Mouse (Mus musculus) frontal cortex, adult (tissue): ENCODE results near the gene Frmd4a.

Source experiments
- ATAC-seq: cut with Nextera tagmentation; 2 replicates; pipeline ENCODE4 v1.9.2; 2017; ENCODE audit warnings: mild to moderate bottlenecking, moderate library complexity, mixed read lengths; ENCODE audit not compliant: low TSS enrichment

The Frmd4a gene

DNA sequence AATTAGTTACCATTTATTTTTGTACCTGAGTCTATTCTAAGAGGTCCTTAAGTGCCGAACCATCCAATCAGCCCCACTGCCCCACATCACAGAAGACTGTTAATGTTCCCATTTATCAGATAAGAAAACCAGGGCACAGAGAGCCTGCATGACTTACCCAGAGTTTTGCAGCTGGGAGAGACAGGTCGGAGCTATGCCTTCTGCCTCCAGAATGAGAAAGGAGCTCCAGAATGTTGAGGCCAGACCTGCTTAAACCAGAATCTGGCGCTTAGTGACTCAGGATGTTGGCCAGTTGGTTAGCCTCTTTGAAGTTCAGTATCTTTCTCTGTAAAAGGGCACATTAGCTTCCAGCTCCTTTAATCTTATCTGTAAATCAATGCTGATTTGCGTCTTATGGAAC, 422.4 kb downstream of the Frmd4a start:
- ATAC-seq = no peak

DNA sequence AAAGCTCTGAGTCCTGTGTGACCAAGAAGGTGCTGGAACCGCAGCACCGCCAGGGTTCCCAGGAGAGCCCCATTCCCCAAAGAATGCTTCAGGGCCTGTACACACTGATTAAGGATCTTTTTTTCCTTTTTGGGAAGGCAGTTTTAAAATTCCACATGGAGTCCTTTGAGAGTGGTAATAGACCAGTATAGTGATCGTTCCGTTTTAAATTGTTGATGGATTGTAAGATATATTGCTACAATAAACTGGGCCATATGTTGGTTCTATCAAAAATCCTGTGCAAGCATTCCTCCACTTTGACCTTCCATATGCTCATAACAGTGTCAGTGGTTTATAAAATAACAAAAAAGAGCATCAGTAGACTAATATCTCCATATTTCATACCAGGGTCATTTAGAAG, 424.3 kb downstream of the Frmd4a start:
- no peak for ATAC-seq

DNA sequence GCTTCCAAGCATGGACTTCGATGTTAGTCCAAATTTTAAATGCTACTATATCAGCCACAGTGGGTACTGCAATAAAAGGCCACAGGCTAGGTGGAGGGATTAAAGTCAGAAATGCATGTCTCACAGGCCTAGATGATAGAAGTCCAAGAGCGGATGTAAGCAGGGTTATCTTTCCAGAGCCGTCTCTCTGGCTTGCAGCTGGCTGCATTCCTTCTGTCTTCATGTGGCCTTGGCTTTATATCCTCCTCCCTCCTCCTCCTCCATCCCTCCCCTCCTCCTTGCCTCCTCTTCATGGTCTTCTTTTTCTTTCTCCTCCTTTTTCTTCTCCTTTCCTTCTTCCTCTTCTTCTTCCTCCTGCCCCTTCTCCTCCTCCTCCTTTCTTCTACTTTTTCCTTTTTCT, 427.2 kb downstream of the Frmd4a start:
- ATAC-seq = no peak

DNA sequence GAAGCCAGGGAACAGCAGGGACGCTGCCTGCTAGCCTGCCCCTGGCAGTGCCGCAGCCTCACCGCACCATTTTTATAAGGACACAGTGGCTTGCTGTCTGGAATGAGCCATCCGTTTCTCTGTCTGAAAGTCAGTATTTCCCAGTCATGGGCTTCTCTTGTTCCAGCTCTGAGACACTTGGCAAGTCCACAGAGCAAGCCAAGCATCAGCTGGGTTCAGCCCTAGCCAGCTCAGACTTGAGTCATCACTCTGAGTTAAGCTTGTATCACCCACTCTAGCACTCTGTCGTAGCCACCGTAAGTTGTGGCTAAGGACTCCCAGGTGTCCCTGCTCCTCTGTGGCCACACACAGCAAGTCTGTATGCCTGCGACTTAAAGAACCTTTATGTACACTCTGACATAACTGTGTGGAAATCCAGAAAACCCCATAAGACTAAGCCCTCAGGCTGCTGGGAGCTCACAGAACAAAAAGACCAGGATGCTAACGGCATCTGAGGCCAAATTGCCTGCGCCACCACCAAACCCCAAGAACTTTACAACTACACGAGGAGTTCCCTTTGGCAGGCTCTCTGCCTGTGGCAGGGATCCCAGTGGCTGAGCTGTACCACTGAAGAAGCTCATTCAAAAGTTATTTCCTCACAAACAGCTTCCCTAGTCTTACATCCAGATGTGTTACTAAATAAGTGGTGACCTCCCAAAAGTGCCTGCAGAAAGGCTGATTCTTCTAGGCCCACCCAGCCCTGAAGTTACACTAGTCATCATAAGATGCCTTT, 428.3 kb downstream of the Frmd4a start:
- peak; percentile 88 for ATAC-seq

GRCm38 (mm10) chr2:4449860-4450480, 432.5 kb downstream of the Frmd4a start:
- ATAC-seq = no peak

GRCm38 (mm10) chr2:4452590-4453400, 435.3 kb downstream of the Frmd4a start:
- ATAC-seq = no peak

DNA sequence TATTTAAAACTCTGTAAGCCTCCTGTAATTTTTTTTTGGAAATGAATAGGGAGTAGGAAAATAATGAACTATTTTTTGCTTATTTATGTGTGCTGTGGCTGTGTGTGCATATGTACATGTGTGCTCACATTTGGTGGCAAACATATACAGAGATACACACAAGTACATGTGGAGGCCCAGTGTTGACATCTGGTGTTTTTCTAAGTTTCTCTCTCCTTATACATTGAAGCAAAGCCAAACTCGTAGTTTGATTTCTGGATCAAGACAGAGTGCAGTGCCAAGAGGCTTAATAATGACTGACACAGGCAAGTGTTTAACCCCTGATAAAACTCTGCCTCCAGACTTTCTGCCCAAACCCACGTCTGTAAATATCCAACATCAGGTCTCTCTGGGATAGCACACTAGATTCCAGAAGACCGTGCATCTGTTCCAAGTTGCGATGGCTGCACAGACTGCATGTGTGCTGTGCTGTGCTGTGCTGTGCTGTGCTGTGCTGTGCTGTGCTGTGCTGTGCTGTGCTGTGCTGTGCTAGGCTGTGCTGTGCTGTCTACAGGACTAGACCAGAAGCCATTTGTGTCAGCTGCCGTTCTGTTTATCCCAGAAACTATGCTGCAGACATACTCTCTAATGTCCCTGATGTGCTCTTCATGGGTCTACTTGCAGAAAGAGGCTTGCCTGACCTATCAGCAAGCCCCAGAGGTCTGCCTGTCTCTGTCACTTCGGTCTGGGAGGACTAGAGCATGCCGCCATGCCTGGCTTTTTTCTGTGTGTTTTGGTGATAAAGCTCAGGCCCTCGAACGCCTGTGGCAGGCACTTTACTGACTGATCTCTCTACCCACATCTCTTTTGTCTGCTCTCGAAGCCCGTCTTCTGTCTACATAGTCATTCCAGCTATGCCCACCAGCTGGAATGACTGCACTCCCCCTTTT, 437.8 kb downstream of the Frmd4a start:
- ATAC-seq = no peak

DNA sequence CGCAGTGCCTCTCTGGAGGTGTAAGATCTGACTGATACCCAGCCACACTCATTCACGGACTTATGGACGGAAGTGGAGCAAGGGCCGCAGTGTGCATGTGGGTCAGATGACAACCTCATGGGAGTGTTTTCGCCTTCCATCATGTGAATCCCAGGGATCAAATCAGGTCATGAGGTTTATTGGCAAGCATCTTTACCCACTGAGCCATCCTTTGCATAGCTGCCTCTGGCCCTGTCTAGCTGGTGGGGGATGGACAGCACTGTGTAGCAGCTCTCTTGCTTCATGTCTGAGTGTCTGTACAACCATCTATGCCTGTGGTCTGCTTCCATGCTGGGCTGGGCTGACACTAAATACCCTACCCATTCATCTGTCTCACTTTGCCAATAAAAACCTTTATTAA, 443.4 kb downstream of the Frmd4a start:
- no peak for ATAC-seq

- no peak for ATAC-seq
Measured at GRCm38 (mm10) chr2:4461514-4461913, 444.0 kb downstream of the Frmd4a start.

DNA sequence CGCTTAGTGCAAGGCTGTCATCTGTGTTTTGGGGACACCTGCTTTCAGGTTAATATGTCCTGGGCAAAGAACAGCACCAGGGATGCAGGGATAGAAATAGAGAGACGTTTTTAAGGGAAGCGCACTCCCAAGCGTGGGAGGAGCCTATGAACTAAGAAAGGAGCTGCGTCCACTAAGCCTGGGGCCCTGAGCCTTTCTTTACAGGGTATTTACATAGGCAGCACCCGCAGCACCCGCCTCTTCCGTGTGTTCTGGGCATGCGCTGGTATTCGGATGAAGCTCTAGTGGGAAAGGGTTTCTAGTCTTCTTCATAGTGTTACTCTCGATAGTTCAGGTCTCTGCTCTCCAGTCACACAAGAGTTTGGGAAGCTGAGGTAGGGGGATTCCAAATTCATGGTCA, 445.0 kb downstream of the Frmd4a start:
- peak; percentile 27; the same call in 1 of the 2 replicates for ATAC-seq

GRCm38 (mm10) chr2:4466084-4466483, 448.6 kb downstream of the Frmd4a start:
- ATAC-seq = no peak

DNA sequence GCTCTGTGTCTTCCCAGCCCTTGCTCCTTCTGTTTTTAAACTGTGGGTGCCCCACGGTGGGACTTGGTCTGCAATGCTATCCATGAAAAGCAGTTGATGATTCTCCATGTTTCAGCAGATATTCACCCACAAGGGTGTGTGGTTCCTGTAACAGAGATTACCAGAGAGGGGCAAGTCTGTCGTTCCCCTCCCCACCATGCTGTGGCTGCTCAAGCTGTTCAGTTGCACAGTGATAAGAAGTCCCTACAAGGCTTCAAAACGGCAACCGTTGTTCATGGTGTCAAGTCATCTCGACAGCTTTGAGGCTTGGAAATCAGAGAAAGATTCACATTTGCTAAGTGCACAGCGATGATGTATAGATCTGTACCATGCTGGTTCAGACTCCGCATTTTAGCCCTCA, 449.8 kb downstream of the Frmd4a start:
- ATAC-seq = no peak

DNA sequence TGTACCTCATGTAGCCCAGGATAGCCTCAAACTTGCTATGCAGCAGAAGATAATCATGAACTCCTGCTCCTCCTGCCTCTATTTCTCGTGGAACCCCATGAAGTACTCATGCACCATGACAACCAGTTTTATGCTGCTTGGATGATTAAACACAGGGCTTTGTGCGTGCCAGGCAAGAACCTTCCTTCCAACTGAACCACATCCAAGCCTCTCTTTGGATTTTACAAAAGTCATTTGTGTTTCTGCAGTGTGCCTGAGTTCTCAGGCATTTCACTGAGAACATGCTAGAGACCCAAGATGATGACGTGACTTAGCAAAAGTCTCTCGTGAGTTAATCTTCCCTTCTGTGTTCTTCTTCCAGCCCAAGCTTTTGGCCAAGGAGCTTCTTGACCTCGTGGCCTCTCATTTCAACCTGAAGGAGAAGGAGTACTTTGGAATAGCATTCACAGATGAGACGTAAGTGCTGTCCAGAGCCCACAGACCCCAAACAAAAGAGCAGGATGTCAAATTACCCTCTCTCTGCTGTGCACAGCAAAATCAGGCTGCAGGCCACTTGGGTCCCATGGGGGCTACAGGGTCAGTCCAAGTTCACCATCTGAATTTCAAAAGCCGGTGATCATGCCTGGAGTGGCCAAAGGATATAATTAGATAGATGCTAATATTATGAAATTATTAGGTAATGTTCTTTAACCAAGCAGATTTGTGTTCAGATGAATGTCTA, 455.4 kb downstream of the Frmd4a start:
- ATAC-seq = peak; percentile 67; the same call in 1 of the 2 replicates

DNA sequence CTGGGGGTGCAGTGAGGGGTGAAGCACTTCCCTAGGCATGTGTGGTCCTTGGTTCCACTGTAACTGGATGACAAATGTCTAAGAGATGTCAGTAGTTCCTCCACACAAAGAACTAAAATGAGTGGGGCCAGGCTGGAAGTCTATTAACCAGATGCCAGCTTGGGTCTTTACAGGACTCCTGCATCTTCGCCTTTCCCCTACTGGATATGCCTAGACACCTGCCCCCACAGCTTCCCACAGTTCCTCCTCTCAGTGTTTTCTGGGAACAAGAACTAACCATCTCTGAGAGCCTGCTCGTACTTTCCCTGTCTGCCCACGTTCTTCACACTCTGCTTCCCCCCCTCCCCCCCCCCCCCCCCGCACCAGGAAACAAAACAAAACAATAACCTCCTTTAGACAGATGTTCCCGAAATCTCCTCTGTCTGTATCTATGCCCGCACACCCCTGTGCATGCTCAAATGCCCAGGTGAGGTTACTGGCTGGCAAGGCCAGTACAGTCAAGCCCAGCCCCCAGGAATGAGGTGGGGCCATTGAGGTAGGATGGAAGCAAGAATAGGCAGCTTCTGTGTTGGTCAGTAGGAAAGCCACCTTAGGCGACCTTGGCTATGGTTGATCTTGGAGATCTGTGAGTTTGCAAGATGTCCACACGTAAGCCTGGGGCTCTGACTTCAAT, 456.5 kb downstream of the Frmd4a start:
- peak; percentile 57; the same call in 1 of the 2 replicates for ATAC-seq

GRCm38 (mm10) chr2:4474539-4474937, 457.0 kb downstream of the Frmd4a start:
- ATAC-seq = no peak

- no peak for ATAC-seq
Measured at GRCm38 (mm10) chr2:4475991-4476390, 458.5 kb downstream of the Frmd4a start.

- ATAC-seq = no peak
Measured at GRCm38 (mm10) chr2:4476608-4477007, 459.1 kb downstream of the Frmd4a start.

- ATAC-seq = no peak
Measured at GRCm38 (mm10) chr2:4477311-4477710, 459.8 kb downstream of the Frmd4a start.

GRCm38 (mm10) chr2:4480180-4480579, 462.7 kb downstream of the Frmd4a start:
- ATAC-seq = no peak

DNA sequence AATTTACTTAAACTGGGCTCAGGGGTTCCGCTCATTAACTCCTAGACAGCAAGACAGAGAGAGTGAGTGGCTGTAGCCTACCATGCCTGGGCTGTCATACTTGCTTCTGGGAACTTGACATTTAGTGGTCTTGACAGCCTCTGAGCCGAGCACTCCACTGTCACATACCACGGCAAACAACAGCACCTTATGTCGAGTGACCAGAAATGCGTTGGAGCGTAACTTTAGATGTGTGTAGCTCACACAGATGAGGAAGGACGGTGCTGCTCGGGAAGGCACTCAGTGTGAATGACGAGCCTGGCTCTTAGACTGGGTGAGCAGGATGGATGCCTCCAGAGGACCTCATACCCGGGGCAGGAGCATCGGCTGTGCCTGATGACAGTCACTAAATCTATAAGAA, 463.6 kb downstream of the Frmd4a start:
- no peak for ATAC-seq
